Mouse (Mus musculus): ENCODE results near the gene Spon1. TPM values are rescaled to one million over a fixed set of nuclear protein-coding genes. Genes with fewer than 3 reads are reported as not detected.

Spon1 gene
- polyA plus RNA-seq, 1 experiment from 2014 or later, result 64.3 TPM

- no peak overlapping the region for H3K4me3 ChIP-seq (ENCODE audit: low read length)
- H3K9me3 ChIP-seq (ENCODE audit: control insufficient read depth, low read length), result no peaks in the 10 kb centered on the region
- 69% methylated on average over 6 of the region's 6 CpGs for WGBS
- H3K9ac ChIP-seq (ENCODE audit: low read depth, low read length), result no peak overlapping the region
- H3K4me1 ChIP-seq (ENCODE audit: control insufficient read depth, insufficient read depth, low read depth, low read length), result no peaks in the 10 kb centered on the region
- peak; percentile 93 for ATAC-seq
- H3K27ac ChIP-seq (ENCODE audit: low read depth, low read length), result no peak overlapping the region
- no peak overlapping the region for H3K4me2 ChIP-seq (ENCODE audit: low read length)
- no peaks in the 10 kb centered on the region for H3K36me3 ChIP-seq (ENCODE audit: control insufficient read depth, insufficient read depth, low read length)
- no peaks in the 10 kb centered on the region for H3K27me3 ChIP-seq (replicated peaks; ENCODE audit: control insufficient read depth, insufficient read depth, low read length)
These were observed 32.9 kb downstream of the Spon1 start for GRCm38 (mm10) chr7:113798605-113799255.

- Histone ChIP-seq H3K4me3 (ENCODE audit: low read length) (no peak overlapping the region), H3K9me3 (ENCODE audit: control insufficient read depth, low read length) (no peaks in the 10 kb centered on the region), H3K27ac (ENCODE audit: low read depth, low read length) (no peak overlapping the region), H3K36me3 (ENCODE audit: control insufficient read depth, insufficient read depth, low read length) (no peaks in the 10 kb centered on the region), H3K4me2 (ENCODE audit: low read length) (no peak overlapping the region), H3K9ac (ENCODE audit: low read depth, low read length) (no peak overlapping the region), H3K4me1 (ENCODE audit: control insufficient read depth, insufficient read depth, low read depth, low read length) (no peaks in the 10 kb centered on the region), H3K27me3 (replicated peaks; ENCODE audit: control insufficient read depth, insufficient read depth, low read length) (0 out of 2 replicates have a peak, but pooled peaks cover 2% of the 10 kb centered on the region)
- WGBS, result 82% methylated on average over 1 of the region's 1 CpGs
- no peak for ATAC-seq
These were observed 44.0 kb downstream of the Spon1 start for GRCm38 (mm10) chr7:113809781-113810180.

DNA sequence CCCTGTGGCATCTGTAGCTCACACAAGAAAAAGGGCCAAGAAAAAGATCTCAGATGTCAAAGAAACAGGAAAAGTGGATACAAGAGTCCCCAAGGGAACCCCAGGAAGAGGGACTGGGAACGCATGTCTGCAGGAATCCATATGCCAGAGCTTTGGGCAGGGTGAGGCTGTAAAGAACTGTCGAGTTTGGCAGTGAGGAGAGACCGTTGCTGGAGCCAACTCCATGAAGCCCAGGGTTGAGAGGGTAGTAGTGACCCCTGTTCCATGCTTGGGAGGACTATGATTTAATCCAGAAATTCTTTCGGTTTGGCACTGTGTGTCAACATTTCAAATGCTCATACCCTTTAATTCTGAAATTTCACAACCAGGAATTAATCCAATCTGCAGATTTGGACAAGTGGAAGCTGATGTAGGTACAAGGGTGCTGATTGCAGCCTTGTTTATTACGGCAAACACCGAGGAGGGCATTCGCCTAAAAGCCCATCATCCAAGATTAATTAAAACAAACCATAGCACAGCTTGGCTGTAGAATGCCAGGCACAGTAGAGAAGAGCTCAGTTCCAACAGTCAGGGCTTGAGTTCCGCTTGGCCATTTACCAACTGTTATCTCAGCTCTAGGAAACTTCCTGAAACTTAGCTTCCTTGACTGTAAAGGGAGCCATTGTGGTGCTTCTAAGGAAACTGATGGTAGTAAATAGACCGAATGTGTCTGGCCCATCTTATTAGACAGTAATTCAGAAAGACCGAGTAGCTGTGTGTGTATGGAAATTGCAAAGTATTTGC, 45.8 kb downstream of the Spon1 start:
- Histone ChIP-seq H3K27ac (ENCODE audit: low read depth, low read length) (no peak overlapping the region), H3K4me3 (ENCODE audit: low read length) (no peak overlapping the region), H3K4me1 (ENCODE audit: control insufficient read depth, insufficient read depth, low read depth, low read length) (no peaks in the 10 kb centered on the region), H3K9ac (ENCODE audit: low read depth, low read length) (no peak overlapping the region), H3K36me3 (ENCODE audit: control insufficient read depth, insufficient read depth, low read length) (no peaks in the 10 kb centered on the region), H3K27me3 (replicated peaks; ENCODE audit: control insufficient read depth, insufficient read depth, low read length) (0 out of 2 replicates have a peak, but pooled peaks cover 3% of the 10 kb centered on the region), H3K4me2 (ENCODE audit: low read length) (no peak overlapping the region), H3K9me3 (ENCODE audit: control insufficient read depth, low read length) (no peaks in the 10 kb centered on the region)
- no peak for ATAC-seq
- WGBS, result 73% methylated on average over 10 of the region's 10 CpGs

GRCm38 (mm10) chr7:113814101-113814779, 48.4 kb downstream of the Spon1 start:
- peaks cover 8% of the 10 kb centered on the region; the same call in 1 of the 2 replicates for H3K4me1 ChIP-seq (ENCODE audit: control insufficient read depth, insufficient read depth, low read depth, low read length)
- no peak overlapping the region for H3K9ac ChIP-seq (ENCODE audit: low read depth, low read length)
- 20% methylated on average over 10 of the region's 10 CpGs for WGBS
- H3K4me2 ChIP-seq (ENCODE audit: low read length), result no peak overlapping the region
- ATAC-seq, result no peak
- no peak overlapping the region for H3K4me3 ChIP-seq (ENCODE audit: low read length)
- no peaks in the 10 kb centered on the region for H3K9me3 ChIP-seq (ENCODE audit: control insufficient read depth, low read length)
- no peak overlapping the region for H3K27ac ChIP-seq (ENCODE audit: low read depth, low read length)
- H3K36me3 ChIP-seq (ENCODE audit: control insufficient read depth, insufficient read depth, low read length), result no peaks in the 10 kb centered on the region
- H3K27me3 ChIP-seq (replicated peaks; ENCODE audit: control insufficient read depth, insufficient read depth, low read length), result 0 out of 2 replicates have a peak, but pooled peaks cover 3% of the 10 kb centered on the region

DNA sequence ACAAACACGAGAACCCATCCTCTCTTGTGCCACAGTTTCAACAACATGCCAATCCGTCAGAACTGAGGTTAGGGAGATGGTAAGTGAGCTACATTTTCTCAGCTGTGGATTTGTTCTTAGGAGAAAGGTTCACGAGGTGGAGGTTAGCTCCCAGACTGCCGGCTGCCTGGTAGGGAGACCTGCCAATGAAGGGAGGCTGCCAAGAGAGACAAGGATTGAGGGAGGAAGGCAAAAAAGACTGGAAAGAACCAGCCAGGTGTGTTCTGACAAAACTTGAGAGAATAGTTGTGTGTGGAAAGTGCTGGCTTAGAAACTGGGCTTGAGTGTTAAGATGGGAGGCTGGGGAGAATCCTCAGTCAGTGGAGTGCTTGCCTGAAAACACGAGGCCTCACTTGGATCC, 49.9 kb downstream of the Spon1 start:
- Histone ChIP-seq H3K4me1 (ENCODE audit: control insufficient read depth, insufficient read depth, low read depth, low read length) (peaks cover 8% of the 10 kb centered on the region; the same call in 1 of the 2 replicates), H3K9ac (ENCODE audit: low read depth, low read length) (no peak overlapping the region), H3K4me2 (ENCODE audit: low read length) (no peak overlapping the region), H3K27me3 (replicated peaks; ENCODE audit: control insufficient read depth, insufficient read depth, low read length) (0 out of 2 replicates have a peak, but pooled peaks cover 3% of the 10 kb centered on the region), H3K9me3 (ENCODE audit: control insufficient read depth, low read length) (no peaks in the 10 kb centered on the region), H3K36me3 (ENCODE audit: control insufficient read depth, insufficient read depth, low read length) (no peaks in the 10 kb centered on the region), H3K27ac (ENCODE audit: low read depth, low read length) (no peak overlapping the region), H3K4me3 (ENCODE audit: low read length) (no peak overlapping the region)
- ATAC-seq, result no peak
- 65% methylated on average over 5 of the region's 5 CpGs for WGBS

DNA sequence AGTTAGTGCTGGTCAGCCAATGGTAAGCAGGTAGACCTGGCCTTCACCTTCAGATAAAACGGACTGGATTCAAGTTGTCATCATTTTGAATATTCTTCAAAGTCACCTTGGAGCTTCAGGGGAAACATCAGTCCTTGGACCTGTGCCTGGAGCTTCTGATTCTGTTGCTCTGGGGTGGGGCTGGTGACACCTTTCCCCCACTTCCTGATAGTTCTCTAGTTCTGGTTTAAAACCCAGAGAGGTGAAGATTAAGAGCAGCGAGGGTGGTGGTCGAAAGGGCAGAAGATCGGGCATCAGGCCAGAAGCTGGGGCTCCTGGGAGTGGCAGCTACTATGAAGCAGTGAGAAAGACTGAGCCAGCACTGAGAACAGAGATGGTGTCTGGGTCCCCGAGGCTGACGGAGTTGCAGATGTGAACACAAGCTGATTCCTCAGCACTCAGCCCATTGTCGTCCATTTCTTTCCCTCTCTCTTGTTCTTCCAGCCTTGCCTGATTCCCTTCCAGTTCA, 51.1 kb downstream of the Spon1 start:
- WGBS, result 67% methylated on average over 7 of the region's 7 CpGs
- no peak overlapping the region for H3K9ac ChIP-seq (ENCODE audit: low read depth, low read length)
- peaks cover 8% of the 10 kb centered on the region; the same call in 1 of the 2 replicates for H3K4me1 ChIP-seq (ENCODE audit: control insufficient read depth, insufficient read depth, low read depth, low read length)
- H3K36me3 ChIP-seq (ENCODE audit: control insufficient read depth, insufficient read depth, low read length), result no peaks in the 10 kb centered on the region
- H3K4me3 ChIP-seq (ENCODE audit: low read length), result no peak overlapping the region
- H3K27ac ChIP-seq (ENCODE audit: low read depth, low read length), result no peak overlapping the region
- no peak overlapping the region for H3K4me2 ChIP-seq (ENCODE audit: low read length)
- ATAC-seq, result no peak
- H3K9me3 ChIP-seq (ENCODE audit: control insufficient read depth, low read length), result no peaks in the 10 kb centered on the region
- 0 out of 2 replicates have a peak, but pooled peaks cover 3% of the 10 kb centered on the region for H3K27me3 ChIP-seq (replicated peaks; ENCODE audit: control insufficient read depth, insufficient read depth, low read length)

- ATAC-seq, result no peak
These were observed 52.3 kb downstream of the Spon1 start for GRCm38 (mm10) chr7:113818116-113818515.

DNA sequence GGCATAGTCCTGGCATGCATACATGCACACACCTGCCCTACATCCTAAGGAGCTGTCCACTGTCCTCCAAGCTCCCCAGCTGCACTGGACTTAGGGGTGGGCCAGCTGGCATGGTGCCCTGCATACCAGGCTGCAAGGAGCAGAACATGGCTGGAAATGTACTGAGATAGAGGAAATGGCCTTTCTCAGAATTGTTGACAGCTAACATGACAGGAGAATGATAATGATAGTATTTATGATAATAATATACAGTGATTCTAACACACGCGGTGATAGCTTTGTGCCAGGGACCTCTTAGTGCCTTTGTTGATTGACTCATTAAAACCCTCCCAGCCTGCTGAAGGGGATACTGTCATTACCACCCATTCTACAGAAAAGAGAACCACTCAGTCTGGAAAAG, 54.4 kb downstream of the Spon1 start:
- ATAC-seq, result peak; percentile 60; the same call in 1 of the 2 replicates
- no peaks in the 10 kb centered on the region for H3K36me3 ChIP-seq (ENCODE audit: control insufficient read depth, insufficient read depth, low read length)
- no peak overlapping the region for H3K4me2 ChIP-seq (ENCODE audit: low read length)
- no peaks in the 10 kb centered on the region for H3K9me3 ChIP-seq (ENCODE audit: control insufficient read depth, low read length)
- H3K4me3 ChIP-seq (ENCODE audit: low read length), result no peak overlapping the region
- H3K4me1 ChIP-seq (ENCODE audit: control insufficient read depth, insufficient read depth, low read depth, low read length), result peaks cover 8% of the 10 kb centered on the region; the same call in 1 of the 2 replicates
- H3K9ac ChIP-seq (ENCODE audit: low read depth, low read length), result no peak overlapping the region
- WGBS, result 63% methylated on average over 2 of the region's 2 CpGs
- H3K27ac ChIP-seq (ENCODE audit: low read depth, low read length), result no peak overlapping the region
- H3K27me3 ChIP-seq (replicated peaks; ENCODE audit: control insufficient read depth, insufficient read depth, low read length), result no peaks in the 10 kb centered on the region

More at GRCm38 (mm10) chr7:113818116-113818515, 52.3 kb downstream of the Spon1 start:
- Histone ChIP-seq H3K4me2 (ENCODE audit: low read length) (no peak overlapping the region), H3K4me3 (ENCODE audit: low read length) (no peak overlapping the region), H3K9ac (ENCODE audit: low read depth, low read length) (no peak overlapping the region), H3K36me3 (ENCODE audit: control insufficient read depth, insufficient read depth, low read length) (no peaks in the 10 kb centered on the region), H3K9me3 (ENCODE audit: control insufficient read depth, low read length) (no peaks in the 10 kb centered on the region), H3K27me3 (replicated peaks; ENCODE audit: control insufficient read depth, insufficient read depth, low read length) (0 out of 2 replicates have a peak, but pooled peaks cover 3% of the 10 kb centered on the region), H3K27ac (ENCODE audit: low read depth, low read length) (no peak overlapping the region), H3K4me1 (ENCODE audit: control insufficient read depth, insufficient read depth, low read depth, low read length) (peaks cover 8% of the 10 kb centered on the region; the same call in 1 of the 2 replicates)
- 56% methylated on average over 6 of the region's 6 CpGs for WGBS

Measured in hindbrain, embryonic 16.5 days (tissue).